Mouse (Mus musculus) embryonic facial prominence, embryonic 14.5 days (tissue): ENCODE results near the gene Acat3. TPM values are rescaled to one million over a fixed set of nuclear protein-coding genes. Genes with fewer than 3 reads are reported as not detected.
"Not testable (repeated sequence)": the region's sequence is repeated elsewhere in the genome, so short reads cannot be mapped to it uniquely, and the experiment has no call there.

ENCODE experiments used
- ATAC-seq: fragments of 200-750 bp; cut with Nextera tagmentation; 2 replicates; pipeline ENCODE4 v1.8.0; 2017; ENCODE audit warnings: low read depth, moderate number of reproducible peaks, moderate TSS enrichment
- DNase-seq: peaks from one replicate; pipeline ENCODE4 v3.0.0-alpha.2; 2015; ENCODE audit warnings: low spot score
- H3K27ac ChIP-seq: fragments of 300-500 bp; sonication (generic); replicated peaks from 2 replicates; pipeline ENCODE4 v1.5.1; 2014; ENCODE audit warnings: low read depth, mild to moderate bottlenecking, low read length, moderate library complexity
- H3K27me3 ChIP-seq: fragments of 300-500 bp; sonication (generic); replicated peaks from 2 replicates; pipeline ENCODE4 v1.6.1; 2014; ENCODE audit warnings: low read length; ENCODE audit not compliant: control insufficient read depth, insufficient read depth
- H3K36me3 ChIP-seq: fragments of 300-500 bp; sonication (generic); 2 replicates; pipeline ENCODE4 v1.6.1; 2014; ENCODE audit warnings: low read length, mixed read lengths; ENCODE audit not compliant: control insufficient read depth, insufficient read depth
- H3K4me1 ChIP-seq: fragments of 300-500 bp; sonication (generic); 2 replicates; pipeline ENCODE4 v1.6.1; 2014; ENCODE audit warnings: antibody characterized with exemption, low read length; ENCODE audit not compliant: control insufficient read depth, insufficient read depth
- H3K4me2 ChIP-seq: fragments of 300-500 bp; sonication (generic); 2 replicates; pipeline ENCODE4 v1.6.1; 2014; ENCODE audit warnings: low read depth, mild to moderate bottlenecking, low read length, moderate library complexity, mixed read lengths
- H3K4me3 ChIP-seq: fragments of 300-500 bp; sonication (generic); 2 replicates; pipeline ENCODE4 v1.5.1; 2014; ENCODE audit warnings: low read depth, mild to moderate bottlenecking, low read length
- H3K9ac ChIP-seq: fragments of 300-500 bp; sonication (generic); 2 replicates; pipeline ENCODE4 v1.6.1; 2014; ENCODE audit warnings: low read depth, mild to moderate bottlenecking, low read length, moderate library complexity, mixed read lengths
- H3K9me3 ChIP-seq: fragments of 300-500 bp; sonication (generic); 2 replicates; pipeline ENCODE4 v1.6.1; 2016; ENCODE audit warnings: low read length; ENCODE audit not compliant: control insufficient read depth
- WGBS: fragments of 180-500 bp; shearing (Covaris S2); extraction: QIAGEN DNeasy Blood & Tissue Kit; methylation state at CpG from one replicate; pipeline ENCODE4 v1.1.7; 2014; 5-methylcytosine and 5-hydroxymethylcytosine counted together
- polyA plus RNA-seq: library from polyadenylated mRNA; unstranded; fragments of >200 nt; fragmentation: Nextera tagmentation; extraction: Ambion mirVana; gene quantifications from 2 replicates; pipeline ENCODE4 v1.2.1, GENCODE M21; 2014

Acat3 gene
- 0.80 and 0.88 TPM in 2 replicates for polyA plus RNA-seq

- H3K27me3 ChIP-seq, result no peaks in the 10 kb centered on the region
- peaks cover 27% of the 10 kb centered on the region for H3K36me3 ChIP-seq
- peak within 1 kb of the TSS; percentile 32 for H3K4me3 ChIP-seq
- no peak within 1 kb of the TSS for H3K27ac ChIP-seq
- H3K4me2 ChIP-seq, result peak within 1 kb of the TSS; percentile 58
- 14% methylated on average over 27 of the region's 27 CpGs for WGBS
- DNase-seq (peak; percentile 14), ATAC-seq (peak; percentile 79)
- H3K9me3 ChIP-seq, result no peaks in the 10 kb centered on the region
- H3K4me1 ChIP-seq, result no peaks in the 10 kb centered on the region
- H3K9ac ChIP-seq, result peak within 1 kb of the TSS; percentile 57
These were observed at the start of gene Acat3 for GRCm38 (mm10) chr17:12940151-12940805. Acat3 (minus strand) TSS chr17:12940600.

DNA sequence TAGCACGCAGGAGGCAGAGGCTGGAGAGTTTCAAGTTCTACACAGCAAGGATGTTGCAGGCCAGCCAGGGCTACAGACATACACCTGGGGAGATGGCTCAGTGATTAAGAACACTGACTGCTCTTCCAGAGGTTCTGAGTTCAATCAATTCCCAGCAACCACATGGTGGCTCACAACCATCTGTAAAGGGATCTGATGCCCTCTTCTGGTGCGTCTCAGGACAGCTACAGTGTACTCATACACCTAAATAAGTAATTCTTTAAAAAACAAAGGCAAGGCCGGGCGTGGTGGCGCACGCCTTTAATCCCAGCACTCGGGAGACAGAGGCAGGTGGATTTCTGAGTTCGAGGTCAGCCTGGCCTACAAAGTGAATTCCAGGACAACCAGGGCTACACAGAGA is 47.7 kb upstream of the Acat3 start:
- H3K4me2 ChIP-seq, H3K9me3 ChIP-seq, H3K27me3 ChIP-seq, ATAC-seq, H3K4me1 ChIP-seq, H3K4me3 ChIP-seq, H3K9ac ChIP-seq, DNase-seq, H3K27ac ChIP-seq: not testable (repeated sequence)
- WGBS, result 97% methylated on average over 8 of the region's 8 CpGs
- peaks cover 34% of the 10 kb centered on the region for H3K36me3 ChIP-seq

GRCm38 (mm10) chr17:12983988-12984387 is 43.6 kb upstream of the Acat3 start:
- Histone ChIP-seq H3K4me2 (no peak overlapping the region), H3K4me3 (no peak overlapping the region)

GRCm38 (mm10) chr17:12978546-12978945 is 38.1 kb upstream of the Acat3 start:
- WGBS, result 100% methylated on average over 1 of the region's 1 CpGs

More at GRCm38 (mm10) chr17:12983988-12984387, 43.6 kb upstream of the Acat3 start:
- no peak for DNase-seq
- Histone ChIP-seq H3K9me3 (peaks cover 4% of the 10 kb centered on the region; the same call in 1 of the 2 replicates), H3K9ac (no peak overlapping the region), H3K4me1 (no peaks in the 10 kb centered on the region), H3K27me3 (no peaks in the 10 kb centered on the region), H3K27ac (no peak overlapping the region), H3K36me3 (peaks cover 70% of the 10 kb centered on the region)
- ATAC-seq, result no peak
- 77% methylated on average over 2 of the region's 2 CpGs for WGBS

DNA sequence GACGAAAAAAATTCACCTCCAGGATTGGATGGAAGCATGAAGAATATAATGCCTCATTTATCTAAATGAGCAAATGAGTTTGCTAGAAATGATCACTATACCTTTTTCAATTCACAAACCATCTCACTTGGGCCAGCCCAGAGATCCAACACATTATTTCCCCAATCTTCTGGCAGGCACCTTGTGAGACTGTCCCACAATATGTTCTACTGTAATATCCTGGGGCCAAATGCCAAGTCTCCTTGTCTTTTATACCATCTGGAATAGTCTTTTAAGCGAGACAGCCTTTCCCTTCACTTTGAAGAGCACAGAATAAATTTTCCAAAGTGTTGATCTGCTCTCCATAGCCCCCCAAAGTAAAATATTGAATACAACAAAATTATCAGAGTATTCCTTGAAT is 33.5 kb upstream of the Acat3 start:
- WGBS, result 84% methylated on average over 2 of the region's 2 CpGs
- no peak overlapping the region for H3K9ac ChIP-seq
- no peak overlapping the region for H3K27ac ChIP-seq
- H3K4me3 ChIP-seq, result no peak overlapping the region
- H3K4me1 ChIP-seq, result no peaks in the 10 kb centered on the region
- DNase-seq (no peak), ATAC-seq (no peak)
- H3K36me3 ChIP-seq, result peaks cover 69% of the 10 kb centered on the region
- H3K27me3 ChIP-seq, result no peaks in the 10 kb centered on the region
- no peak overlapping the region for H3K4me2 ChIP-seq
- no peaks in the 10 kb centered on the region for H3K9me3 ChIP-seq

More at GRCm38 (mm10) chr17:12978546-12978945, 38.1 kb upstream of the Acat3 start:
- H3K9ac ChIP-seq, result no peak overlapping the region
- no peak for ATAC-seq
- no peak for DNase-seq
- H3K4me1 ChIP-seq, result no peaks in the 10 kb centered on the region
- no peaks in the 10 kb centered on the region for H3K27me3 ChIP-seq
- no peak overlapping the region for H3K27ac ChIP-seq
- no peaks in the 10 kb centered on the region for H3K9me3 ChIP-seq
- H3K4me3 ChIP-seq, result no peak overlapping the region
- peaks cover 76% of the 10 kb centered on the region for H3K36me3 ChIP-seq
- H3K4me2 ChIP-seq, result no peak overlapping the region

DNA sequence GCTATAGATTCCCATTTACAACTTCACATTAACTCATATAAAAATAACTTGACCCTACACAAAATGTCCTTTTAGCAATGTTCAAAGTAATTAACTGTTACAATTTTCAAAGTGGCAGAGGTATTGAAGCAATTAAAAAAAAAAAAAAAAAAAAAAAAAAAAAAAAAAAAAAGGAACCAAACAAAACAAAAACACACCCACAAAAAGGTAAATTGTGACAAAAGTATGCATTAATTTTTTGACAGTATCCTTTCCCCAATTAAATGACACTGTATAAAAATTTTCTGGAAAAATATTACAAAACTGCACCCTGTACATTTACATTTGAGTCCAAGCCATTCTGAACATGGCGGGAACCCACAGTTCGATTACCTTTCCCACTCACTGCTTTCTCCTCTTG is 26.8 kb upstream of the Acat3 start:
- no peaks in the 10 kb centered on the region for H3K9me3 ChIP-seq
- H3K36me3 ChIP-seq, result peaks cover 55% of the 10 kb centered on the region
- WGBS, result 94% methylated on average over 2 of the region's 2 CpGs
- H3K4me2 ChIP-seq, result no peak overlapping the region
- ATAC-seq (no peak), DNase-seq (no peak)
- H3K27ac ChIP-seq, result no peak overlapping the region
- no peaks in the 10 kb centered on the region for H3K27me3 ChIP-seq
- H3K4me3 ChIP-seq, result no peak overlapping the region
- 0 out of 2 replicates have a peak, but pooled peaks cover 6% of the 10 kb centered on the region for H3K4me1 ChIP-seq
- H3K9ac ChIP-seq, result no peak overlapping the region

DNA sequence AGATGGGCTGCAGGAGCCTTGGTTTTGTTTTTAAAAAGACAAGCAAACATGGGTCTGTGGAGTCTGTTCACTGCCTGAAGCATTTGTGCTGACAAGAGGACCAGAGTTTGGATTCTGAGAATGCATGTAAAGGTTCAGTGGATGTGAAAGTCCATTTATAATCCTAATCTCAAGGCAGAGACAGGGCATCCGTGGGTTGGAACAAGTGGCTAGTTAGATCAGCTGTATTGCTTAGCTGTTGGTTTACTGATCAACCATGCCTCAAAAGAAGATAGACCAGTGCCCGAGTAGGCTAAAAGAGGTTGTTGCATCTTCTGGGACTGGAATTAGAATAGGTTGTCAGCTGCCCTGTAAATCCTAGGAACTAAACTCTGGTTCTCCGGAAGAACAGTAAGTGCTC is 23.1 kb upstream of the Acat3 start:
- Histone ChIP-seq H3K9ac (no peak overlapping the region), H3K36me3 (peaks cover 32% of the 10 kb centered on the region), H3K4me3 (no peak overlapping the region), H3K9me3 (no peaks in the 10 kb centered on the region), H3K4me2 (no peak overlapping the region), H3K4me1 (peaks cover 12% of the 10 kb centered on the region), H3K27me3 (no peaks in the 10 kb centered on the region), H3K27ac (0 out of 2 replicates have a peak overlapping the region, but pooled peaks have one; percentile 28)
- WGBS, result 79% methylated on average over 3 of the region's 3 CpGs
- no peak for DNase-seq
- ATAC-seq, result no peak

DNA sequence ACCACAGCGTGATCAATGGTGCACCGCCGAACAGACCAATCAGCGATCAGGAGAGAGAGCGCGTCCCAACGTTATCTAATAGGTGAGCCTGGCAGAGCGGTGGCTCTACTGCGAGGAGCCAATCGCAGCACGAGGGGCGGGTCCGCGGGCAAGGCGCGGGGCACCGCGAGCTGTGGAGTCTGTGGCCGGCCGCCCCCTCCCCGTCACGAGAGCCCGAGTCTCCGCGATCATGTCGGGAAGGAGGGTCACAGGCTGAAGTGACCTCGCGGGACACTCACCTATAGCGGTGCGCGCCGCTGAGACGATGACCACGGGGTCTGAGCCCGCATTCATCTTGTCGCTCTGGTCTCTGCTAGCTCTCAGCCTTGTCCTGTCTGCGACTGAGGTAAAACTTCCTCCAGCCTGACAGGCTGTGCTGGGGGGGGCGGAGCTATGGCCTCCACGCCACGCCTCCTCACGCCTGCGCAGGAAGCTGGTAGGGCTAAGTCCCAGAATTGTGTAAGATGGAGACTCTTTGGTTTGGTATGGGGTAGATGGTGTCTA is 20.0 kb upstream of the Acat3 start, which contains the start of gene Acat2:
Gene Acat2 (minus strand): TSS at position 417 of the 543 bp plus-strand sequence.
- Histone ChIP-seq H3K36me3 (peaks cover 26% of the 10 kb centered on the region), H3K4me1 (peaks cover 12% of the 10 kb centered on the region)
- WGBS, result 1% methylated on average over 18 of the region's 42 CpGs

More for the DNA sequence above, 20.0 kb upstream of the Acat3 start, which contains the start of gene Acat2:
- peak; percentile 99 for ATAC-seq
- Histone ChIP-seq H3K27me3 (no peaks in the 10 kb centered on the region), H3K4me3 (peak within 1 kb of the TSS; percentile 75), H3K4me2 (peak within 1 kb of the TSS; percentile 87), H3K9me3 (no peaks in the 10 kb centered on the region), H3K9ac (peak within 1 kb of the TSS; percentile 71), H3K27ac (peak within 1 kb of the TSS; percentile 77)
- peak; percentile 97 for DNase-seq
